ENCODE assay signal across 18 mouse cellular contexts in the genomic region with DNA sequence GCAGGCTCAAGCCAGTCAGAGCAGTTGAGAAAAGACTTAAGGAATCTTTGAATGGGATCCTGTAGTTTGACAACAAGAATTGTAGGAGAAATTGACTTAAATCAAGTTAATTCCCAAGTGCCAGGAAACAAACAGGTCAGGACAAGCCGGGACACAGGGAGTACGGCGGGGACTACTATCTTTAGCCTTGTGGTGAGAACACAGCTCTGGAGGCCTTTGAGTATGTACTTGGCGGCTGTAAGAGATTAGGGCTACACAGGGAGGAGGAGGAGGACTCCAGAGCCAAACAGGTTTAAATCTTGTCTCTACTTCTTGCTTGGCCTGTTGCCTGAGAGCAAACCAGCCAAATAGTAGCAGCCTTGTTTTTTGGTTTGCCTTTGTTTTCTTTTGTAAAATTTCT. TPM values are rescaled to one million over a fixed set of nuclear protein-coding genes. Genes with fewer than 3 reads are reported as not detected.
DNase-seq lines count a peak whose midpoint lies in the region; ATAC-seq lines count a peak whose summit lies in the region.
"Had no signal": no experiment of that assay in that cellular context is flagged by ENCODE, and none has a peak within 500 bp of the region (broad histone marks: within the 10 kb centered on the region; RNA-seq: fewer than 3 reads in every experiment).

No protein-coding gene starts in this region.

- intact Hi-C loops in heart, postnatal 10 days (cut with DNase I): no loop called here

- no peak for ATAC-seq in forebrain, embryonic 11.5 days (replicated peaks; ENCODE audit: low FRiP score)
- ATAC-seq in erythroid progenitor cell, adult 5-6 weeks (replicated peaks; ENCODE audit: low FRiP score, poor library complexity, severe bottlenecking): no peak
- no peak for ATAC-seq in hindbrain, embryonic 11.5 days (ENCODE audit: low FRiP score)
- ATAC-seq: midbrain, embryonic 15.5 days had no signal

- WGBS in forebrain, embryonic 11.5 days: 73% methylated on average over 4 of the region's 4 CpGs
- 81% methylated on average over 4 of the region's 4 CpGs for WGBS in hindbrain, embryonic 11.5 days

- H3K4me2 ChIP-seq in forebrain, embryonic 11.5 days (ENCODE audit: low read depth, low read length, severe bottlenecking): no peak overlapping the region
- no peak overlapping the region for H3K4me2 ChIP-seq in hindbrain, embryonic 11.5 days (replicated peaks; ENCODE audit: low read depth, low read length)
- H3K4me2 ChIP-seq: embryonic facial prominence, embryonic 13.5 days; lung, embryonic 15.5 days; midbrain, embryonic 15.5 days; neural tube, embryonic 13.5 days had no signal

- H3K9me3 ChIP-seq in forebrain, embryonic 11.5 days (ENCODE audit: control insufficient read depth, low read length): no peaks in the 10 kb centered on the region
- H3K9me3 ChIP-seq in hindbrain, embryonic 11.5 days (ENCODE audit: control insufficient read depth, low read length): no peaks in the 10 kb centered on the region
- H3K9me3 ChIP-seq: embryonic facial prominence, embryonic 13.5 days; lung, embryonic 15.5 days; midbrain, embryonic 15.5 days; neural tube, embryonic 13.5 days had no signal

- H3K4me1 ChIP-seq in forebrain, embryonic 11.5 days (replicated peaks; ENCODE audit: control insufficient read depth, insufficient read depth, low read length): peaks cover 2% of the 10 kb centered on the region; the same call in 1 of the 2 replicates
- no peaks in the 10 kb centered on the region for H3K4me1 ChIP-seq in hindbrain, embryonic 11.5 days (replicated peaks; ENCODE audit: control insufficient read depth, insufficient read depth, low read length)
- H3K4me1 ChIP-seq: embryonic facial prominence, embryonic 13.5 days; lung, embryonic 15.5 days; midbrain, embryonic 15.5 days; neural tube, embryonic 13.5 days had no signal

- H3K27ac ChIP-seq in forebrain, embryonic 11.5 days (ENCODE audit: low read depth, low read length): no peak overlapping the region
- no peak overlapping the region for H3K27ac ChIP-seq in hindbrain, embryonic 11.5 days (ENCODE audit: low read depth, low read length)
- H3K27ac ChIP-seq: embryonic facial prominence, embryonic 13.5 days; lung, embryonic 15.5 days; midbrain, embryonic 15.5 days; neural tube, embryonic 13.5 days had no signal

- DNase-seq in adrenal gland, postnatal 10 days: peak; percentile 27
- no peak for DNase-seq in adrenal gland, postnatal 25 days
- peak; percentile 15 for DNase-seq in urinary bladder, postnatal 14 days (ENCODE audit: low spot score)
- no peak for DNase-seq in urinary bladder, adult 18-20 months (ENCODE audit: low spot score in 2 of 2)
- DNase-seq in heart, postnatal 10 days: peak; percentile 49 to 60
- no peak for DNase-seq in forebrain, embryonic 11.5 days (ENCODE audit: low spot score)
- DNase-seq in hindbrain, embryonic 11.5 days (ENCODE audit: low spot score): no peak
- DNase-seq: cerebellum, adult 18-20 months; kidney, adult 11 months; thymus, adult 2 months had no signal

- no peak overlapping the region for H3K9ac ChIP-seq in forebrain, embryonic 11.5 days (ENCODE audit: low read length)
- no peak overlapping the region for H3K9ac ChIP-seq in hindbrain, embryonic 11.5 days (ENCODE audit: low read depth, low read length)
- H3K9ac ChIP-seq: embryonic facial prominence, embryonic 13.5 days; lung, embryonic 15.5 days; midbrain, embryonic 15.5 days; neural tube, embryonic 13.5 days had no signal

- H3K27me3 ChIP-seq in forebrain, embryonic 11.5 days (ENCODE audit: control insufficient read depth, insufficient read depth, low read length): no peaks in the 10 kb centered on the region
- H3K27me3 ChIP-seq in hindbrain, embryonic 11.5 days (ENCODE audit: control insufficient read depth, insufficient read depth, low read length): no peaks in the 10 kb centered on the region
- H3K27me3 ChIP-seq: embryonic facial prominence, embryonic 13.5 days; lung, embryonic 15.5 days; midbrain, embryonic 15.5 days; neural tube, embryonic 13.5 days had no signal

- no peak overlapping the region for H3K4me3 ChIP-seq in forebrain, embryonic 11.5 days (ENCODE audit: low read depth, low read length)
- no peak overlapping the region for H3K4me3 ChIP-seq in hindbrain, embryonic 11.5 days (ENCODE audit: low read depth, low read length)
- H3K4me3 ChIP-seq: embryonic facial prominence, embryonic 13.5 days; lung, embryonic 15.5 days; midbrain, embryonic 15.5 days; neural tube, embryonic 13.5 days had no signal

- no peaks in the 10 kb centered on the region for H3K36me3 ChIP-seq in forebrain, embryonic 11.5 days (ENCODE audit: control insufficient read depth, insufficient read depth, low read length)
- no peaks in the 10 kb centered on the region for H3K36me3 ChIP-seq in hindbrain, embryonic 11.5 days (ENCODE audit: control insufficient read depth, insufficient read depth, low read length)
- H3K36me3 ChIP-seq: embryonic facial prominence, embryonic 13.5 days; lung, embryonic 15.5 days; midbrain, embryonic 15.5 days; neural tube, embryonic 13.5 days had no signal

RNA-seq across cellular contexts. Expression of gene Ugcg, which starts 14.1 kb away (rescaled TPM):
- 10 to 100 TPM; 36.0 to 45.7 TPM for total RNA-seq in adrenal gland, postnatal 10 days (2021)
- 40.6 and 42.7 TPM in 2 replicates for total RNA-seq in adrenal gland, postnatal 25 days (2021)
- total RNA-seq in heart, postnatal 10 days (2021): 10 to 100 TPM; 22.1 to 23.3 TPM
- 12.8 and 13.0 TPM in 2 replicates for polyA plus RNA-seq in forebrain, embryonic 11.5 days (2014; fragmentation: Nextera tagmentation; extraction: Ambion mirVana)
- total RNA-seq in erythroid progenitor cell, adult 5-6 weeks (2015; ENCODE audit: low replicate concordance): 44.4 and 45.4 TPM in 2 replicates
- total RNA-seq in erythroid progenitor cell, adult 5-6 weeks (2017; ENCODE audit: low replicate concordance): 22.7 and 27.7 TPM in 2 replicates
- polyA plus RNA-seq in hindbrain, embryonic 11.5 days (2014; fragmentation: Nextera tagmentation; extraction: Ambion mirVana): 15.0 and 19.7 TPM in 2 replicates

RNA-seq across cellular contexts. Expression of gene AI481877, which starts 36.2 kb away (rescaled TPM):
- total RNA-seq in adrenal gland, postnatal 10 days (2021): under 1 TPM in 1 of 2 experiments, not detected in 1; 0.15 TPM
- 0.15 TPM in 1 of 2 replicates, not detected in the other for total RNA-seq in adrenal gland, postnatal 25 days (2021)
- total RNA-seq in heart, postnatal 10 days (2021): not detected
- not detected in 2 replicates for polyA plus RNA-seq in forebrain, embryonic 11.5 days (2014; fragmentation: Nextera tagmentation; extraction: Ambion mirVana)
- total RNA-seq in erythroid progenitor cell, adult 5-6 weeks (2015; ENCODE audit: low replicate concordance): not detected in 2 replicates
- not detected in 2 replicates for total RNA-seq in erythroid progenitor cell, adult 5-6 weeks (2017; ENCODE audit: low replicate concordance)
- polyA plus RNA-seq in hindbrain, embryonic 11.5 days (2014; fragmentation: Nextera tagmentation; extraction: Ambion mirVana): not detected in 2 replicates
- total RNA-seq: adrenal gland, postnatal 36 days; layer of hippocampus, adult 8-10 months; left cerebral cortex, postnatal 36 days had no signal
- polyA plus RNA-seq: embryonic facial prominence, embryonic 13.5 days; lung, embryonic 15.5 days; neural tube, embryonic 13.5 days; thymus, adult 2 months had no signal

Comparison
In these comparisons a context has a peak if more than half of its experiments do, and no peak if none do; other contexts are left out.
1. DNase-seq: peak in adrenal gland, postnatal 10 days (single experiment), urinary bladder, postnatal 14 days (single experiment) and heart, postnatal 10 days (2 of 2); none in adrenal gland, postnatal 25 days (single experiment), urinary bladder, adult 18-20 months (0 of 2), forebrain, embryonic 11.5 days (single experiment) and hindbrain, embryonic 11.5 days (single experiment).